Mouse (Mus musculus) olfactory bulb, adult 2 months (tissue): ENCODE measurements around the gene Cib2. TPM values are rescaled to one million over a fixed set of nuclear protein-coding genes. Genes with fewer than 3 reads are reported as not detected.

Experiments
- H3K27ac ChIP-seq: fragments of 200-500 bp; 2 replicates; pipeline ENCODE4 v1.5.1; 2012; ENCODE audit warnings: low read depth, low read length; ENCODE audit not compliant: insufficient read depth
- H3K4me1 ChIP-seq: fragments of 200-500 bp; 2 replicates; pipeline ENCODE4 v1.6.1; 2012; ENCODE audit warnings: low read length; ENCODE audit not compliant: control insufficient read depth, insufficient read depth
- H3K4me3 ChIP-seq: fragments of 200-500 bp; 2 replicates; pipeline ENCODE4 v1.5.1; 2012; ENCODE audit warnings: mild to moderate bottlenecking, low read depth, low read length, moderate library complexity; ENCODE audit not compliant: insufficient read depth
- CTCF ChIP-seq: fragments of 200-500 bp; IDR thresholded peaks from 2 replicates; pipeline ENCODE4 v1.5.1; 2012; ENCODE audit warnings: low read depth, mild to moderate bottlenecking, low read length, moderate library complexity; ENCODE audit not compliant: insufficient read depth
- POLR2A ChIP-seq: fragments of 200-500 bp; IDR thresholded peaks from 2 replicates; pipeline ENCODE4 v1.6.1; 2012; ENCODE audit warnings: mild to moderate bottlenecking, low read depth, low read length, moderate library complexity; ENCODE audit not compliant: insufficient read depth
- WGBS: fragments of 180-500 bp; shearing (Covaris S2); methylation state at CpG from one replicate; pipeline ENCODE4 v1.1.7; 2018; 5-methylcytosine and 5-hydroxymethylcytosine counted together
- polyA plus RNA-seq: library from polyadenylated mRNA; stranded (reverse); fragments of >200 nt; gene quantifications from 2 replicates; pipeline ENCODE4 v1.2.4, GENCODE M21; 2012; ENCODE audit warnings: low replicate concordance; ENCODE audit not compliant: missing spikeins, insufficient read depth, insufficient read length

Cib2 gene
- polyA plus RNA-seq, 1 experiment: not detected

DNA sequence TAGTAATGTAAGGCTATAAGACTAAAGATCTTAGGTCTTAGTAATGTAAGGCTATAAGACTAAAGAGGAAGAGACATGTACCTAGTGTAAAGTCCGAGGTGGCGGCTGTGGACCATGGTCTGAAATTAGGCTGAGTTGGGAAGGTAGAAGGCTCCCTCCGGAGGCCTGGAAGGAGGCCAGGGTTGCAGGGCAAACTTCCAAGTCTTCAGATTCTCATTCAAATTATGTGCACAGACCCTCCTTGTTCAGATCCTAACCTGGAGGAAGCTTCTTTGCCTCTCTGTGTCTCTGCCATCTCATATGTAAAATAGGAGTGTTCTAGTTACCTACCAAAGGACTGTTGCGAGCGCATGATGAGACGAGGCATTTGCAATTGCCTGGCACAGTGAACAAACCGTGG lies 23.8 kb downstream of the Cib2 start:
- Histone ChIP-seq H3K27ac (no peak overlapping the region), H3K4me1 (peaks cover 7% of the 10 kb centered on the region), H3K4me3 (no peak overlapping the region)
- WGBS: 59% methylated on average over 7 of the region's 7 CpGs
- no peak for TF ChIP-seq POLR2A
- TF ChIP-seq CTCF: no peak

DNA sequence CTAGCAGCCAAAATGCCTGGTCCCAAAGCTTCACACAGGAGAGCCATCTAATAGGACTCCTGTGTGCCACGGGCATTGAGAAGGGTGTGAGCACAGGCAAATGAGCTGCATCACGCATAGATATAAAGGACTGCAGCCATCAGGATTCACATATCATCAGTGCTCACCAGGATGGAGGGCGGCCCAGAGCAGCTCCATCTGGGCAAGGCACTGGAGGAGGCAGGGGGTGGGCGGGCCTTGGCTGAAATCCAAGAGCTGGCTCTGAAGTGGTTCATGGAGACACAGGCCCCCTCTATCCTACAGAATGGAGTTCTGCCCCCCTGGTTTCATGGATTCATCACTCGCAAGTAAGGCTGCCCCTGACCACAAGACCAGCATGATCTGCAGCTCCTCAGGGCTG lies 26.0 kb downstream of the Cib2 start:
- no peak for TF ChIP-seq POLR2A
- TF ChIP-seq CTCF: no peak
- H3K27ac ChIP-seq: no peak overlapping the region
- WGBS: 34% methylated on average over 5 of the region's 5 CpGs

DNA sequence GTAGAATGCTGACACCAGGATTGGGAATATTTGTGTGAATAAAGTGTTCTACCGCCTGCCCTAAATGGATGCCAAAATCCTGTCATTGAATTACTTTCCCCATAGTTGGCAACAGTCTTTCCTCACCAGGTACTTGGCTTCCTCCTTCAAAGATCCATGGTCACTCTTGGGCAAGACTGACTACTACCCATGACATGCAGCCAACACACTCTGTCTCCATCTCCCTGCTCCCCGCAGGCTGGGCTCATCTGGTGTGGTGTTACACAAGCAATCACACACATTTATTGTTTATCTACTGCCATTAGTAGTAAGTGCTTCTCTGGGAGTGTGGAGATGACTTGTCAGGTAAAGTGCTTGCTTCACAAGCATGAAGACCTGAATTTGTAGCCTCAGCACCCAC lies 27.1 kb downstream of the Cib2 start:
- peaks cover 9% of the 10 kb centered on the region for H3K4me1 ChIP-seq
- 78% methylated on average over 2 of the region's 2 CpGs for WGBS
- no peak overlapping the region for H3K27ac ChIP-seq
- H3K4me3 ChIP-seq: no peak overlapping the region
- TF ChIP-seq POLR2A: no peak
- TF ChIP-seq CTCF: no peak

More for the DNA sequence above, 26.0 kb downstream of the Cib2 start:
- H3K4me3 ChIP-seq: no peak overlapping the region
- peaks cover 9% of the 10 kb centered on the region for H3K4me1 ChIP-seq

DNA sequence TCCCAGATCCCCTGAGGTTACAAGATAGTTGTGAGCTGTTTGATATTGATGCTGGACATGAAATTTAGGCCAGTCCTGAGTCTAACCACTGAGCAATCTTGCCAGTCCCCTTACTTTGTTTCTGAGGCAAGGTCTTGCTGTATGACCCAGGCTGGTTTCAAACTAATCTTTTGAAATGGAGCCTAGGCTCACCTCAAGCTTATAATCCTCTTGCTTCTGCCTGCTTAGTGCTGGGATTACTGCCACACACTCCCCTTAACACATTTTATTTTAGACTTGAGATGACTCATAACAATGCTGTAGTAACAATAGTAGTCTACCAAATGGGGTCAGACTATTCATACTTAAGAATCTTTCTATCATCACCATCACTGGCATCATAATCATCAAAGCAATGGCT lies 28.6 kb downstream of the Cib2 start:
- H3K27ac ChIP-seq: no peak overlapping the region
- H3K4me3 ChIP-seq: no peak overlapping the region
- no peak for TF ChIP-seq POLR2A
- peaks cover 9% of the 10 kb centered on the region for H3K4me1 ChIP-seq

DNA sequence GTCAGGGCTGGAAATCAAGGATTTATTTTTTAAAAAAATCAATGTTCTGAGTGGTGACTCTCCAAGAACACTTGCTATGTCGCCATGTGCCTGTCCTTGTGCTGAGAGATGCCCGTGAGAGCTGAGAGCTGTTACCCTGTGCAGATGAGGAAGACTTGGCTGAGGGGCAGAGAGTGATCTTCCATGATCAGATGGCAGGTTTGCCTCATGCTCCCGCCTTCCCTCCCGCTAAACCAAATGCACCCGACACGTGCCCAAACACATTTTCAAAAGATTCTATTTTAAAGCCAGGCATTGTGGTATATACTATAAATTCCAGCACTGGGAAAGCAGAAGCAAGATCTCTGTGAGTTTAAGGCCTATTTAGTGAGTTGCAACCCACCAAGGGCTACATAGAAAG lies 29.2 kb downstream of the Cib2 start:
- no peak overlapping the region for H3K27ac ChIP-seq
- H3K4me1 ChIP-seq: peaks cover 9% of the 10 kb centered on the region
- 68% methylated on average over 6 of the region's 6 CpGs for WGBS
- no peak for TF ChIP-seq CTCF
- TF ChIP-seq POLR2A: no peak
- no peak overlapping the region for H3K4me3 ChIP-seq

DNA sequence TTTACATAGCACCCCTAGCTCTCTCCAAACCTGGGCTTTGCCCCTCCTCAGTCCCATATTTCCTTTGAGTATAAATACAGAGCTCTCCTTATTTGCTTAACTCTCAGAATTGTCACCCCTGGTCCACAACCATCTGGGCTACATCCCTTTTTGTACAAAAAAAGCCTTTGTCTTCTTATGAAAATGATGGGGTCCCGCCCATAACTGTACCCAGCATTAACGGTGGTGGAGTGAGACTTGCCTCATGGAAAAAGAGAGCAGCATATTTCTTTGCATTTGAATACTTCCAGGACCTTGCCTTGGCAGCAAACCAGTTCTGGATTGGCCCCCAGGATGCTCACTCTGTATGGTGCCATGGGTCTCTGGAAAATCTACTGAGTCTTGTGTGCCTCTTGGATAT lies 30.1 kb downstream of the Cib2 start:
- 37% methylated on average over 2 of the region's 2 CpGs for WGBS
- Histone ChIP-seq H3K4me3 (no peak overlapping the region), H3K4me1 (peaks cover 9% of the 10 kb centered on the region), H3K27ac (no peak overlapping the region)
- no peak for TF ChIP-seq POLR2A
- TF ChIP-seq CTCF: no peak

DNA sequence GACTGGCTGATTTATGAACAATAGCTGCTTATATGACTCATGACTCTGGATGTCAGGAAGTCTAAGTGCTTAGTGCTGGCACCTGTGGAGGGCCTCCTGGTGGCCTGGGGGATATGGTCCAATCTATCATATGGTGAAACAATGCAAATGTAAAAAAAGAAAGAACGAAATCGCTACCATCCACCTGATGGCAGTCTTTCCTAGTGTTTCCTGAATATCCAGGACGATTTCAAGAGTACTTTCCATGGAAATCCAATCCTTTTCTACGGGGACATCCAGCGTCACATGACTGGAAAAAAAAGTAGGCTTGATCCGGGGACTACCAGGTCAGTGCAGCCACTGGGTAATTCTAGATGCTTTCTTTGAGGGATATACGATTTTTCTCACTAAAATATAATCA lies 32.3 kb downstream of the Cib2 start:
- Histone ChIP-seq H3K4me3 (no peak overlapping the region), H3K4me1 (peaks cover 2% of the 10 kb centered on the region; the same call in 1 of the 2 replicates), H3K27ac (no peak overlapping the region)
- WGBS: 63% methylated on average over 7 of the region's 7 CpGs
- TF ChIP-seq CTCF (no peak), POLR2A (no peak)

DNA sequence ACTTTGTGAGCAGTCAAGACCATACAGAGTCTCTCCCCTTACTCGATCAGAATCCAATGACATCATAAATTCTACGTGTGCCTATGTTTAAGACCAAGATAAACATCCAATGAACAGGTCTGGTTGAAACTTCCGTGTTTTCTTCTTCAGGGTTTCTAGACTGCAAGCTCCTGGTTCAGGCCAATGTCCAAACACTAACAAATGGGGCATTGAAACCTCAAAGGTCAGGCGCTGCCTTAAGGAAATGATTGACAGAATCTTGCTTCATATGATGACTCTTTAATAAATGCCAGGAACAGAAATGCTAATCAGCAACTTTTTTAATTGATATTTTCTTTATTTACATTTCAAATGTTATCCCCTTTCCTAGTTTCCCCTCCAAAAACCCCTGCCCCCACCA lies 39.7 kb downstream of the Cib2 start:
- no peak for TF ChIP-seq POLR2A
- TF ChIP-seq CTCF: no peak
- Histone ChIP-seq H3K4me1 (peaks cover 3% of the 10 kb centered on the region), H3K4me3 (no peak overlapping the region), H3K27ac (no peak overlapping the region)
- whole genome bisulfite sequencing: 92% methylated on average over 4 of the region's 4 CpGs

DNA sequence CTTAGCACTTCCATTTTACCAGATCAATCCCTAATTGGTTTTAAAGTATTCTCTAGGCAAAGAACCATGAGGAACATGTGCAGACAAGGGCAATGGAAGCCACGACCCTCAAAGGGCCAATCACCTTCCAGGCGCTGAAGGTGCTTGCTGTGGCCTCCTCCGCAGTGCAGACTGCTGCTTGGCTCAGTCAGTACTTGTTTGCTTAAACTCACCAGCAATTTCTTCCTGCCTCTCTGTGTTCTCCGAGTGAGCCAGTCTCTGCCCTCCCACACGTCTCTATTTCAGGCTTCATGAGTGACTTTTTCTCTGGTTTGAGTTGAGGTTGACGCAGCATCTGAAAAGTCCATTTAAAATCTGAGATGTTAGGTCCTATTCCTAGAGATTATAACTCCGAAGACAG lies 41.1 kb downstream of the Cib2 start:
- Histone ChIP-seq H3K27ac (0 out of 2 replicates have a peak overlapping the region, but pooled peaks have one; percentile 45), H3K4me1 (peaks cover 3% of the 10 kb centered on the region), H3K4me3 (no peak overlapping the region)
- no peak for TF ChIP-seq POLR2A
- TF ChIP-seq CTCF: no peak
- 38% methylated on average over 7 of the region's 7 CpGs for WGBS

DNA sequence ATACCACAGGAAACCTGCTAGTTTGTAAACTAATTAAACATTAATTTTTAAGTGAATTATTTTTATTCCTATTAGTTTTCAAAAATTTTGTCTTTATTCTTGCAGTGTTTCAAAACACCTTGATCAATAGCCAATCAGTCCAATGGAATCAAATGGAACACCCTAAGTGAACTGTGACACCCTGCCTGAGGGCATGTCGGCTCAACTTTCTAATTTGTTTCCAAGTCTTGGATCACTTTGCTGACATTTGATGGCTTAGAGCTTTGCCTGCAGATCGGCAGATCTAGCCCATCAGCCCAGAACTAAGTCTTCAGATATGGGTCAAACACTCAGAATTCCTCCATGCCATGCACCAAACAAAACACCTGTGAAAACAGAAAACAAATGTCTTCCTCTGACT lies 44.0 kb downstream of the Cib2 start:
- Histone ChIP-seq H3K4me1 (peaks cover 3% of the 10 kb centered on the region), H3K4me3 (no peak overlapping the region), H3K27ac (no peak overlapping the region)
- no peak for TF ChIP-seq CTCF
- no peak for TF ChIP-seq POLR2A
- WGBS: 68% methylated on average over 2 of the region's 2 CpGs
